Mouse (Mus musculus) liver, embryonic 13.5 days (tissue): Measurements from ENCODE around the gene Naa35. TPM values are rescaled to one million over a fixed set of nuclear protein-coding genes. Genes with fewer than 3 reads are reported as not detected.
"Not testable (repeated sequence)": the region's sequence is repeated elsewhere in the genome, so short reads cannot be mapped to it uniquely, and the experiment has no call there.

Experiments used
- ATAC-seq: fragments of 200-750 bp; cut with Nextera tagmentation; 2 replicates; pipeline ENCODE4 v1.8.0; 2017; ENCODE audit warnings: low read depth, mild to moderate bottlenecking, moderate number of reproducible peaks, moderate library complexity
- DNase-seq: peaks from one replicate; pipeline ENCODE4 v3.0.0; 2022
- H3K27ac ChIP-seq: fragments of 300-500 bp; sonication (generic); 2 replicates; pipeline ENCODE4 v1.5.1; 2015; ENCODE audit warnings: moderate library complexity, mild to moderate bottlenecking, inconsistent platforms
- H3K27me3 ChIP-seq: fragments of 300-500 bp; sonication (generic); 2 replicates; pipeline ENCODE4 v1.6.1; 2015; ENCODE audit warnings: mild to moderate bottlenecking, inconsistent platforms
- H3K36me3 ChIP-seq: fragments of 300-500 bp; sonication (generic); 2 replicates; pipeline ENCODE4 v1.6.1; 2015; ENCODE audit warnings: mild to moderate bottlenecking, inconsistent platforms
- H3K4me1 ChIP-seq: fragments of 300-500 bp; sonication (generic); replicated peaks from 2 replicates; pipeline ENCODE4 v1.6.1; 2015; ENCODE audit warnings: inconsistent platforms
- H3K4me2 ChIP-seq: fragments of 300-500 bp; sonication (generic); 2 replicates; pipeline ENCODE4 v1.6.1; 2015; ENCODE audit warnings: inconsistent platforms, mild to moderate bottlenecking, moderate library complexity
- H3K4me3 ChIP-seq: fragments of 300-500 bp; sonication (generic); replicated peaks from 2 replicates; pipeline ENCODE4 v1.5.1; 2015; ENCODE audit warnings: mild to moderate bottlenecking, inconsistent platforms
- H3K9ac ChIP-seq: fragments of 300-500 bp; sonication (generic); 2 replicates; pipeline ENCODE4 v1.6.1; 2015; ENCODE audit warnings: mild to moderate bottlenecking, inconsistent platforms
- H3K9me3 ChIP-seq: fragments of 300-500 bp; sonication (generic); replicated peaks from 2 replicates; pipeline ENCODE4 v1.6.1; 2016; ENCODE audit warnings: inconsistent platforms
- WGBS: fragments of 180-500 bp; shearing (Covaris S2); methylation state at CpG from one replicate; pipeline ENCODE4 v1.1.7; 2015; ENCODE audit not compliant: insufficient replicate concordance; 5-methylcytosine and 5-hydroxymethylcytosine counted together
- polyA plus RNA-seq: library from polyadenylated mRNA; unstranded; fragments of >200 nt; fragmentation: Nextera tagmentation; extraction: Ambion mirVana; gene quantifications from 2 replicates; pipeline ENCODE4 v1.2.1, GENCODE M21; 2015

The Naa35 gene
- polyA plus RNA-seq, 1 experiment from 2014 or later: 35.8 TPM

DNA sequence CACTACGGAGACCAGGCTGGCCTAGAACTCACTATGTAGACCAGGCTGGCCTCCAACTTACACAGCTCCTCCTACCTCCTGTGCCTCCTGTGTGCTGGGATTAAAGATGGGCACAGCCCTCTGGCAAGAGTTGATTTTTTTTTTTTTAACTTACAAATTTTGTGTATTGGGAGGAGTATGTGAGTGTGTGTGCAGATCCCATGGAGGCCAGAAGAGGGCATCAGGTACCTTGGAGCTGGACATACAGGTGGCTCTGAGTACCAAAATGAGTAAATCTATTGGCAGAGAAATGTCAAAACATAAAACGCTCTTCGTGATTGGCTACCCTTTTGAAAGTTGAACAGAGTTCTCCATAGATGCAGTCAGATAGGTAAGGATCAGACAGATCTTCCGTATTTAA lies 4.1 kb upstream of the Naa35 start:
- no peak for ATAC-seq

DNA sequence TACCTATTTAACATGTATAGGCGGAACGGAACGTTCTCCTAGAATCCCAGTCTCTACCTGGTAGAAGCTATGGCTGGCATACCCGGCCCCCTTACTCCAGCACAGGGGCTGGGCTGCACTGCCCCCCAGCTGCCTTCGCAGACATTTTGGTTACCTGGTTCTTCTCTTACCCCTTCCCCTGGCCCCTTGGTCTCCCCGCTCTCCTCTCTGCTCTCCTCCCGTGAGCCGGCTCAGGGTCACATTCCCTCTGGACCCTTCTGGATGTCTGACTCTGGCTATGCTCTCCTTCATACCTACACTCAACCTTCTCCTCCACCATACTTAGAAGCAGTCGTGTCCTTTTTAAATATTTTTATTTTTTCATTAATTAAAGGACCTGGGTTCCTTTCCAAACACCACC lies 578 bp upstream of the Naa35 start:
- Histone ChIP-seq H3K4me3 (peak overlapping the region; percentile 94), H3K36me3 (peaks cover 9% of the 10 kb centered on the region; the same call in 1 of the 2 replicates), H3K9ac (peak overlapping the region; percentile 71), H3K27me3 (no peaks in the 10 kb centered on the region), H3K4me1 (peaks cover 47% of the 10 kb centered on the region), H3K27ac (peak overlapping the region; percentile 48), H3K9me3 (no peaks in the 10 kb centered on the region), H3K4me2 (peak overlapping the region; percentile 80)
- ATAC-seq: peak; percentile 6; the same call in 1 of the 2 replicates
- peak; percentile 18 for DNase-seq
- whole genome bisulfite sequencing: 4% methylated on average over 9 of the region's 9 CpGs

More for the DNA sequence above, 4.1 kb upstream of the Naa35 start:
- Histone ChIP-seq H3K4me3 (no peak overlapping the region), H3K27ac (no peak overlapping the region), H3K36me3 (no peaks in the 10 kb centered on the region), H3K27me3 (no peaks in the 10 kb centered on the region), H3K4me1 (peaks cover 13% of the 10 kb centered on the region), H3K4me2 (no peak overlapping the region), H3K9ac (no peak overlapping the region), H3K9me3 (no peaks in the 10 kb centered on the region)
- 88% methylated on average over 4 of the region's 4 CpGs for WGBS
- DNase-seq: no peak

DNA sequence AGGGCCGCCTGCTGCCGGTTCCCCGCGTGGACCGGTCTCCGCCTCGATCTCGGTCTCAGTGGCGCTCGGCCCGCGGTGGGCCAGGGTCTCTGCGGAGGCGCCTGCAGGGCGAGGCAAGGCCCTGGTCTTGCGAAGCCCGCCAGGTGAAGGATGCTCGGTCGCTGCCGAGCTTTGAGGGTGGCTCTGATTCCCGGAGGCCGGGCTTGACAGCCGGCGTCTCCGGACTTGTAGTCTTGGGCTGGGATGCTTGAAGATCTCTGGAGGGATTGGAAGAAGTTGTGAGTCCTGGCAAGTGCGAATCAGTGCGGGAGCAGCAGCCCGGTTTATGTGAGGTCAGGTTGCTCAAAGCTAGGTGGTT lies 568 bp downstream of the Naa35 start:
- H3K27me3 ChIP-seq: no peaks in the 10 kb centered on the region
- H3K4me1 ChIP-seq: peaks cover 47% of the 10 kb centered on the region
- H3K36me3 ChIP-seq: peaks cover 20% of the 10 kb centered on the region
- WGBS: under 1% methylated on average over 28 of the region's 28 CpGs
- no peak for DNase-seq
- H3K4me2 ChIP-seq: peak overlapping the region; percentile 80
- ATAC-seq: no peak
- H3K9ac ChIP-seq: peak overlapping the region; percentile 92
- peak overlapping the region; percentile 85 for H3K27ac ChIP-seq
- H3K4me3 ChIP-seq: peak overlapping the region; percentile 94
- no peaks in the 10 kb centered on the region for H3K9me3 ChIP-seq

DNA sequence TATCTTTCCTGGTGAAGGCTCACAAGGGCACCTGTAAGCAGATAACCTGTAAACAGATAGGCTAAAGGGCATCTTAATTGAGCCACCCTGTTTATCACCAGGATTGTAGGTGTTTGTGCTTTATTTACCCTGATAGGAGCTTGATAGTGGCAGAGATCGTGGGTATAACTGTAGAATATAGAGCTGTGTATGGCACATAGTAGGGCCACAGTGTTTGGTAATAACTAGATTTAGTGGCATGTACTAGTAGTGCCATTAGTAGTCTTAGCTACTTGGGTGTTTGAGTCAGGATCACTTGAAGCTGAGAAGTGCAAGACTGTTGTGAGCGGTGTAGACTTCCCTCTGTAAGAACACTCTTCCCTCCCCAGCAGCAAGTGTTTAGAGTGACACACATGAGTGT lies 2.1 kb downstream of the Naa35 start:
- ATAC-seq (no peak), DNase-seq (no peak)
- Histone ChIP-seq H3K36me3 (peaks cover 32% of the 10 kb centered on the region), H3K4me2 (peak overlapping the region; percentile 80), H3K27me3 (no peaks in the 10 kb centered on the region), H3K4me1 (peaks cover 55% of the 10 kb centered on the region), H3K9me3 (no peaks in the 10 kb centered on the region), H3K9ac (peak overlapping the region; percentile 31), H3K27ac (peak overlapping the region; percentile 27), H3K4me3 (no peak overlapping the region)
- 79% methylated on average over 2 of the region's 2 CpGs for WGBS

DNA sequence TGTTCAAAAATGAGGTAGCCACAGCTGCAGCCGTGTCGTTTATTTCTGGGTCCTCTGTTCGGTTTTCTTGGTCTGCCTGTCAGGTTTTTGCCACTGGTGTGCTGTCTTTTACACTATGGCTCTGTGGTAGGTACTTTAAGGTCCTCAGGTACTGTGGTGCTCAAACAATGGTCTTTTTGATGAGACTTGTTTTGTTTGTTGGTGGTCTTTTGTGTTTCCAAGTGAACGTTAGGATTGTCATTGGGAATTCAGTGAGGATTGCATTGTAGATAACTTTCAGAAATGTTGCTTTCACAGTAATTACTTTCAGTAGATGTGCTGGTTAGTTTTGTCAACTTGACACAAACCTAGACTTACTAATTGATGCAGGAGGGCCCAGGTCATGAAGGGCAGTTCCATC lies 4.6 kb downstream of the Naa35 start:
- WGBS: 80% methylated on average over 4 of the region's 4 CpGs
- Histone ChIP-seq H3K9me3 (no peaks in the 10 kb centered on the region), H3K36me3 (peaks cover 48% of the 10 kb centered on the region), H3K27ac (no peak overlapping the region), H3K4me1 (peaks cover 56% of the 10 kb centered on the region), H3K4me2 (no peak overlapping the region), H3K4me3 (no peak overlapping the region), H3K9ac (no peak overlapping the region), H3K27me3 (no peaks in the 10 kb centered on the region)
- DNase-seq: no peak
- ATAC-seq: no peak

DNA sequence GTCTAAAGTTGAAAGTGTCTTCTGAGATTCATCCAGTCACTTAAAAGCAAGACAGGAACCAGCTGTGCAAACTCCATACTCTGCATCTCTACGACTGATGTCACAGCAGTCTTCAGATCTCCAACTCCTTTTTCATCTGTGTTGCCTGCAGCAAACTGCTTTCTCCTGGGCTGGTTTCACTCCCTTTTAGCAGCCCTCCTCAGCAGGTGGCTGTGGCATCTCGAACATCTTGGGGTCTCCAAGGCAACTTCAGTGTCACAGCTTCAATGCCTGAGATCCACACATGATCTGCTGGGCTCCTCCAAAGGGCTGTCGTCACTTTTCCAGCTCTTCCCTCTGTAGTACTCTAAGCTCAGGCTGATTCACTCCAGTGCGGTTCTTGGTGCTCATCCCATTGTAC lies 5.6 kb downstream of the Naa35 start:
- Histone ChIP-seq H3K9ac (no peak overlapping the region), H3K9me3 (no peaks in the 10 kb centered on the region), H3K4me1 (peaks cover 54% of the 10 kb centered on the region), H3K4me3 (no peak overlapping the region), H3K27ac (no peak overlapping the region), H3K4me2 (no peak overlapping the region), H3K27me3 (no peaks in the 10 kb centered on the region), H3K36me3 (peaks cover 48% of the 10 kb centered on the region)
- WGBS: 84% methylated on average over 4 of the region's 4 CpGs
- no peak for ATAC-seq
- no peak for DNase-seq

DNA sequence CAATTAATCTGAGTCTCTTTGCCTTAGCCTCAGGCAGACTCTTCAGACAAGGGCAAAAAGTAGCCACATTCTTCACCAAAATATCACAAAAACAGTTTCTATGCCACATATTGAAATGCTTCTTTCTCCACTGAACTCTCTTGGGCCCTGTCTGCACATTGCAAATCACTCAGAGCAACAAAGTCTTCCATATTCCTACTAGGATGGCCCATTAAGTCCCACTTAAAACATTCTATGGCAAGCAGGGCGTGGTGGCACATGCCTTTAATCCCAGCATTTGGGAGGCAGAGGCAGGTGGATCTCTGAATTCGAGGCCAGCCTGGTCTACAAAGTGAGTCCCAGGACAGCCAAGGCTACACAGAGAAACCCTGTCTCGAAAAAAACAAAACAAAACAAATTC lies 7.0 kb downstream of the Naa35 start:
- H3K36me3 ChIP-seq: peaks cover 58% of the 10 kb centered on the region
- ATAC-seq, H3K4me3 ChIP-seq, H3K4me2 ChIP-seq, H3K9ac ChIP-seq, DNase-seq, H3K27me3 ChIP-seq, H3K27ac ChIP-seq, H3K9me3 ChIP-seq: not testable (repeated sequence)
- H3K4me1 ChIP-seq: peaks cover 40% of the 10 kb centered on the region
- 77% methylated on average over 3 of the region's 3 CpGs for WGBS

DNA sequence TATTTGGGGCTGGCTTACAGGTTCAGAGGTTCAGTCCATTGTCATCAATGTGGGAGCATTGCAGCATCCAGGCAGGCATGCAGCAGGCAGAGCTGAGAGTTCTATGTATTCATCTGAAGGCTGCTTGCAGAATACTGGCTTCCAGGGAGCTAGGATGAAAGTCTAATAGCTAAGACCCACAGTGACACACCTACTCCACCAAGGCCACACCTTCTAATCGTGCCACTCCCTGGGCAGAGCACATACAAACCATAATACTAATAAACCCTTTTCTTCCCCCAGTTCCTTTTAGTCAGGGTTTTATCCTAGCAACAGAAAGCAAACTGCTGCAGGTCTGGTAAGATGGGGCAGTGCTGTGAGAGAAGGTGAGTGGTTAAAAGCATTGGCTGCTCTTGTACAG lies 7.6 kb downstream of the Naa35 start:
- Histone ChIP-seq H3K27me3 (no peaks in the 10 kb centered on the region), H3K9ac (no peak overlapping the region), H3K9me3 (no peaks in the 10 kb centered on the region), H3K27ac (0 out of 2 replicates have a peak overlapping the region, but pooled peaks have one; percentile 1), H3K4me1 (peaks cover 34% of the 10 kb centered on the region), H3K36me3 (peaks cover 56% of the 10 kb centered on the region), H3K4me2 (no peak overlapping the region), H3K4me3 (no peak overlapping the region)
- ATAC-seq (peak; percentile 47; the same call in 1 of the 2 replicates), DNase-seq (no peak)
- WGBS: 43% methylated on average over 1 of the region's 1 CpGs

DNA sequence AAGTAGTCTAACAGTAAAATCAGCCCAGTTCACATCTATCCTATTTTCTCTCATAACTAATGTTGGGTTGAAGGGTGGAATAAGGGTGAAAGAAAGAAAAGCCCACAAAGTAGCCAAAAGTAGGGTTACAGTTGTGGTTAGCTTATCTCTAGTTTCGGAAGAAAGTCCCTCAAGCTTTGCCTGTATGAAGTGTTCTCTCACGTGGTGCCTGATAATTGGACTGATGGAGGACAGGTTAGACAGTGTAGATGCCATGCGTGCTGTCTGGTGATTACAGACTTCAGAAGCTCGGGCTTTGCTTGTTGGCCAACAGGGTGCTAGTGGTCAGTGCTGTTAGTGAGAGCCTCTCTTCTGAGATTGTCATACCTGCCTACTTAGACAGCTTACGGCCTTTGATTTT lies 18.0 kb downstream of the Naa35 start:
- Histone ChIP-seq H3K9me3 (no peaks in the 10 kb centered on the region), H3K36me3 (peaks cover 53% of the 10 kb centered on the region), H3K27me3 (no peaks in the 10 kb centered on the region), H3K4me1 (peaks cover 16% of the 10 kb centered on the region), H3K27ac (no peak overlapping the region), H3K9ac (no peak overlapping the region), H3K4me2 (no peak overlapping the region), H3K4me3 (no peak overlapping the region)
- WGBS: 35% methylated on average over 5 of the region's 5 CpGs
- no peak for DNase-seq
- peak; percentile 53; the same call in 1 of the 2 replicates for ATAC-seq

DNA sequence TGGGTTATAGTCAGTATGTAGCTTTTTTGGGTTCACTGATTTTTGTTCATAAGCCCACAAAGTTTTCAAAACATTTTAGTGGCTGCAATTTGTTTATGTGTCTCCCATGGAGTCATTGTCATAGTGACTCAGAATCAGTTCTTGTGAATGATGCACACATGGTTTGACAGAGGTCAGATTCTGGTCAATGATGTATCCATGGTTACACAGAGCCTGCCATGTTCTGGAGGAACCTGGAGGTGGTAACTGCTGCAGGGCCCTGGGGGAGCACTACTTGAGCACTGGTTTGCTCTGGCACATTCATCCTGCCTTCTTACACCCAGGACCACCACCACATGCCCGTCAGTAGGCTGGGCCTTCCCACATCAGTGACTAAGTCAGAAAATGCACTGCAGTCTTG lies 19.5 kb downstream of the Naa35 start:
- Histone ChIP-seq H3K36me3 (peaks cover 62% of the 10 kb centered on the region), H3K4me2 (no peak overlapping the region), H3K27me3 (no peaks in the 10 kb centered on the region), H3K9ac (no peak overlapping the region), H3K4me3 (no peak overlapping the region), H3K4me1 (peaks cover 16% of the 10 kb centered on the region), H3K27ac (0 out of 2 replicates have a peak overlapping the region, but pooled peaks have one; percentile 34), H3K9me3 (no peaks in the 10 kb centered on the region)
- ATAC-seq (no peak), DNase-seq (no peak)
- 93% methylated on average over 1 of the region's 1 CpGs for WGBS

DNA sequence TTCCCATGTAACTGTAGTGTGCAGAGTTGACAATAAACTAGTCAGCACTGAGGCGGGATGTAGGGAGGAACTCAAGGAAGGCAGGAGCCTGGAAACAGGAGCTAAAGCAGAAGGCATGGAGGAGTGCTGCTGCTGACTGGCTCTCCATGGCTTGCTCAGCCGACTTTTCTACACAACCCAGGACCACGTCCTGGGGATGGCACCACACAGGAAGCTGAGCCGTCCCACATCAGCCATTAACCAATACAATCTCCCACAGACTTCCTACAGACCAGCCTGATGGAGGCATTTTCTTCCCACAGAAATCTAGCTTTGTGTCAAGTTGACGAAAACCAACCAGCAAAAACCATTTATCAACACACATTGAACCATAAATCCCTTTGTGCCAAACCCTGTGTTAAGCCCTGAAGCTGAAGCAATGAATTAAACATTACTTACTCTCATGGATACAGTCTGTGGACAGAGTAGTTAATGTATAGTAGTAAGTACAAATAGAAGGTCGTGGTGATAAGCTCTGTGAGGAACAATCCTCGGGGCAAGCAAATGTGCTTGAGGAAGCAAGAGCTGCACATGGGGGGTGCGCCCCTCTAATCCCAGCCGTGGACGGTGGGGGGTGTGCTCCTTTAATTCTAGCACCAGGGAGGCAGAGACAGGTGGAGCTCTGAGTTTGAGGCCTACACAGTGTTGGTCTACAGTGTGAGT lies 20.3 kb downstream of the Naa35 start:
- H3K27ac ChIP-seq: peak overlapping the region; percentile 36
- 64% methylated on average over 10 of the region's 10 CpGs for WGBS

DNA sequence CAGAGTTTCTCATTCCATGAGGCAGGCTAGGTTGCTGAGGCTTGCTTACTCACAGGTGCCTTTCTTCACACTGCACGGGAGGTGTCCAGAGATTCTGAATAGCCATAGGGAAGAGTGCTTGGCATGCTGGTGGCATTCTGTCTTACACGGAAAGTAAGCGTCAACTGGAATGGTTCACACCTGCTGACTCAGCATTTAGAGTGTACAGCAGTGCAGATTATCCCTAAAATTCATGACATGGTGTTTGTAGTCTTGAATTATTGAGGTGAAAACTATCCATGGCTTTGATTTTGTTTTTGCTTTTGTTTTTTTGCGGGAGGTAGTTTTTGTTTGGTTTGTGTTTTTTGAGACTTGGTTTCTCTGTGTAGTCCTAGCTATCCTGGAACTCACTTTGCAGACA lies 24.8 kb downstream of the Naa35 start:
- ATAC-seq (no peak), DNase-seq (no peak)
- no peak overlapping the region for H3K4me2 ChIP-seq
- H3K27me3 ChIP-seq: no peaks in the 10 kb centered on the region
- H3K9me3 ChIP-seq: no peaks in the 10 kb centered on the region
- no peak overlapping the region for H3K27ac ChIP-seq
- H3K4me1 ChIP-seq: peaks cover 9% of the 10 kb centered on the region; the same call in 1 of the 2 replicates
- no peak overlapping the region for H3K4me3 ChIP-seq
- 84% methylated on average over 4 of the region's 4 CpGs for WGBS
- H3K9ac ChIP-seq: no peak overlapping the region
- H3K36me3 ChIP-seq: peaks cover 37% of the 10 kb centered on the region

More for the DNA sequence above, 20.3 kb downstream of the Naa35 start:
- Histone ChIP-seq H3K36me3 (peaks cover 60% of the 10 kb centered on the region), H3K4me3 (no peak overlapping the region), H3K27me3 (no peaks in the 10 kb centered on the region), H3K9ac (no peak overlapping the region), H3K4me1 (peaks cover 17% of the 10 kb centered on the region), H3K9me3 (no peaks in the 10 kb centered on the region), H3K4me2 (no peak overlapping the region)
- no peak for DNase-seq
- peak; percentile 56 for ATAC-seq
